Mouse (Mus musculus) forebrain, embryonic 14.5 days (tissue): ENCODE results near the gene Gpd2. TPM values are rescaled to one million over a fixed set of nuclear protein-coding genes. Genes with fewer than 3 reads are reported as not detected.

ENCODE experiments used
- ATAC-seq: fragments of 200-750 bp; cut with Nextera tagmentation; 2 replicates; pipeline ENCODE4 v1.8.0; 2017; ENCODE audit warnings: mild to moderate bottlenecking, moderate library complexity
- DNase-seq: peaks from one replicate; pipeline ENCODE4 v3.0.0-alpha.2; 2015; ENCODE audit warnings: low spot score
- H3K27ac ChIP-seq: fragments of 300-500 bp; sonication (generic); 2 replicates; pipeline ENCODE4 v1.5.1; 2014; ENCODE audit warnings: low read depth, mild to moderate bottlenecking, control low read depth, low read length, moderate library complexity
- H3K27me3 ChIP-seq: fragments of 300-500 bp; sonication (generic); replicated peaks from 2 replicates; pipeline ENCODE4 v1.6.1; 2014; ENCODE audit warnings: low read length, control low read depth, mixed read lengths; ENCODE audit not compliant: control insufficient read depth, insufficient read depth
- H3K36me3 ChIP-seq: fragments of 300-500 bp; sonication (generic); 2 replicates; pipeline ENCODE4 v1.6.1; 2014; ENCODE audit warnings: low read length, control low read depth; ENCODE audit not compliant: control insufficient read depth, insufficient read depth
- H3K4me1 ChIP-seq: fragments of 300-500 bp; sonication (generic); 2 replicates; pipeline ENCODE4 v1.6.1; 2014; ENCODE audit warnings: antibody characterized with exemption, low read length, control low read depth; ENCODE audit not compliant: control insufficient read depth, insufficient read depth
- H3K4me2 ChIP-seq: fragments of 300-500 bp; sonication (generic); 2 replicates; pipeline ENCODE4 v1.6.1; 2014; ENCODE audit warnings: mild to moderate bottlenecking, control low read depth, low read length
- H3K4me3 ChIP-seq: fragments of 300-500 bp; sonication (generic); 2 replicates; pipeline ENCODE4 v1.5.1; 2014; ENCODE audit warnings: low read depth, low read length, control low read depth
- H3K9ac ChIP-seq: fragments of 300-500 bp; sonication (generic); 2 replicates; pipeline ENCODE4 v1.6.1; 2014; ENCODE audit warnings: mild to moderate bottlenecking, low read length, control low read depth, moderate library complexity
- H3K9me3 ChIP-seq: fragments of 300-500 bp; sonication (generic); replicated peaks from 2 replicates; pipeline ENCODE4 v1.6.1; 2016; ENCODE audit warnings: low read length, control low read depth, mixed read lengths; ENCODE audit not compliant: control insufficient read depth
- WGBS: fragments of 180-500 bp; shearing (Covaris S2); extraction: QIAGEN DNeasy Blood & Tissue Kit; methylation state at CpG from one replicate; pipeline ENCODE4 v1.1.7; 2014; 5-methylcytosine and 5-hydroxymethylcytosine counted together
- polyA plus RNA-seq: library from polyadenylated mRNA; unstranded; fragments of >200 nt; fragmentation: Nextera tagmentation; extraction: Ambion mirVana; gene quantifications from 2 replicates; pipeline ENCODE4 v1.2.1, GENCODE M21; 2014

Gpd2 gene
- polyA plus RNA-seq, 1 experiment from 2014 or later, result 17.8 TPM

DNA sequence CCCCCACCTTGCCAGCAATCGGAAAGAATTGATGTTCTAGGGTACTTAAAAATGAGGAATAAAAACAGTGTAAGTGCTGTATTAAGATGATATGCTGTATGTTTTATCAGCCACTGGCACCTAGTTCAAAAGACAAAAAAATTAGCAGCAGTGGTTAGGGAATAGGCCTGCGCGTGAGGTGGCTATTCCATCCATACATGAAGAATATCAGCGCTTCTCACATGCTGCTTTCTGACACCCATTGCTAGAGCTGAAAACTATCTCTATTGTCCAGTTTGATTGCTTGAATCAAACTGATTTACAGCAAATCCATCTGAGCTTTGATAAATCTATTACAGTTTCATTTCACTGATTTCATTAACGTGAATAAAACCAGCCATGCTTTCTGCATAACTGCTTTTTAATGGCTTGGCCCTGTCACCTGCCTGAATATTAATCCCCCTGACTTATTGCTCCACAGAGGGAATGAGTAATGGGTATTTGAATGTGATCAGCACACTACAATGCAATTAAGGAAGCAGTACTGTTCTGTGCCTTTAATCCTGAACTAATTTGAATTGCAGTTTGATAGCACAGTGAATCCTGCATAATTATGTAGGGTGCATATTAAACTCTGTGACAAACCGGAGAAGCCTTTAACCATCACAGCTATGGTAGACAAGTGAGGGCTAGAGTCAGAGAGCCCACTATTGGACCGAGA, 137.9 kb downstream of the Gpd2 start:
- 20% methylated on average over 7 of the region's 7 CpGs for WGBS

DNA sequence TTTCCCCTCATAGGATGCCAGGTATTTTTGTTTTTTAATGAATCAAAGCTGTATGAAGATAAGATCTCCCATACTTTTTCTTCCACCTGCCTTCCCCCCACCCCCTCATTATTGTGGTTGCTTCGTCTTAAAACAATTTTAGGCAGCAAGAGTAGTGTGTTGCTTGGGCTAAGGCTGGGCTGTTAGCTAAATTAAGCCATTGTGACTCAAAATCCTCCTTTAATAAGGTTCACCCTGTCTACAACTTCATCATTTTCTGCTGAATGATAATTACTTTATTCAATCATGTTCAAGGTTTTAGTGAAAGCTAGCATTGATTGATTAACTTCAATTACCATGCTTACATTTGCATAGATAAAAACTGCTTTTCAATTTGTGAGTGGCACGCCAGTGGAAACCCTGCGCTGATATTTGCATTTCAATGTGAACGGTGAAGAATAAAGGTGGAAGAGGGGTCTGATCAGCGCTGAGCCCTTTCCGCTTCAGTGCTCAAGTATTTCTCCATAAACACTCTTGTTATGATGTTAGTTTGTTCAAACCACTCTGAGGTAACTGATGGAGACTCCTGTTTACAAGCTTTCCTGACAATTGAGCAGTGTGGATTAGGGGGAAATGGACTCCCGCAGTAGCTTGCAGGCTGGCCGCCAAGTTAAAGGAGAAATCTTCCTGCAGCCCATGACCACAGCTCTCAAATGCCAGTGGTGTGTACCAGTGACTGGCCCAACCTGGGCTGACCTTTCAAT, 140.9 kb downstream of the Gpd2 start:
- peak; percentile 82 for ATAC-seq
- no peak overlapping the region for H3K27ac ChIP-seq
- peaks cover 33% of the 10 kb centered on the region for H3K4me1 ChIP-seq
- DNase-seq, result peak; percentile 90
- H3K4me3 ChIP-seq, result no peak overlapping the region
- H3K27me3 ChIP-seq, result no peaks in the 10 kb centered on the region
- no peaks in the 10 kb centered on the region for H3K36me3 ChIP-seq
- no peak overlapping the region for H3K9ac ChIP-seq
- WGBS, result 2% methylated on average over 8 of the region's 8 CpGs
- peak overlapping the region; percentile 12; the same call in 1 of the 2 replicates for H3K4me2 ChIP-seq
- H3K9me3 ChIP-seq, result no peaks in the 10 kb centered on the region

More for the DNA sequence above, 137.9 kb downstream of the Gpd2 start:
- Histone ChIP-seq H3K4me1 (peaks cover 33% of the 10 kb centered on the region), H3K27me3 (no peaks in the 10 kb centered on the region), H3K9me3 (no peaks in the 10 kb centered on the region), H3K36me3 (no peaks in the 10 kb centered on the region), H3K4me3 (no peak overlapping the region), H3K27ac (no peak overlapping the region), H3K4me2 (no peak overlapping the region), H3K9ac (no peak overlapping the region)
- DNase-seq (peak; percentile 47), ATAC-seq (peak; percentile 21)

DNA sequence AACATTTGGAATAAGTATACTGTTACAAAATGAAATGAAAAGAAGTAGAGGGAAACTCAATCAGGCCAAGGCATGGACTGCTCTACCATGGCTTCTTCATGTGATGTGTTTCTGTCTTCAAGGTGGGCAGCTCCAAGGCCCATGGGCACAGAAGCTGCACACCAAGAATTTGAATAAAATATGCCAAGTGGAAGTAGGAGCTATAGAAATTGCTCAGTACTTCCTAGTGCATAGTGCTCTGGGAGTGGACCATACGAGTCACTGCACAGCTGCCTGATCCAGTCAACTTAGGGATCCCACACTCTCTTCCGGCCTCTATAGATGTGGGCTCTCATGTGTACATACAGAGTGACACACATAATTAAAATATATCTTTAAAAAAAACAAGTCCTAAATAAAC, 147.2 kb downstream of the Gpd2 start:
- no peak for DNase-seq
- WGBS, result 90% methylated on average over 2 of the region's 2 CpGs
- no peak overlapping the region for H3K4me3 ChIP-seq
- H3K27ac ChIP-seq, result no peak overlapping the region
- no peak overlapping the region for H3K9ac ChIP-seq
- ATAC-seq, result no peak
- peaks cover 12% of the 10 kb centered on the region; the same call in 1 of the 2 replicates for H3K4me1 ChIP-seq
- H3K9me3 ChIP-seq, result no peaks in the 10 kb centered on the region
- no peaks in the 10 kb centered on the region for H3K36me3 ChIP-seq
- H3K27me3 ChIP-seq, result no peaks in the 10 kb centered on the region
- H3K4me2 ChIP-seq, result no peak overlapping the region

DNA sequence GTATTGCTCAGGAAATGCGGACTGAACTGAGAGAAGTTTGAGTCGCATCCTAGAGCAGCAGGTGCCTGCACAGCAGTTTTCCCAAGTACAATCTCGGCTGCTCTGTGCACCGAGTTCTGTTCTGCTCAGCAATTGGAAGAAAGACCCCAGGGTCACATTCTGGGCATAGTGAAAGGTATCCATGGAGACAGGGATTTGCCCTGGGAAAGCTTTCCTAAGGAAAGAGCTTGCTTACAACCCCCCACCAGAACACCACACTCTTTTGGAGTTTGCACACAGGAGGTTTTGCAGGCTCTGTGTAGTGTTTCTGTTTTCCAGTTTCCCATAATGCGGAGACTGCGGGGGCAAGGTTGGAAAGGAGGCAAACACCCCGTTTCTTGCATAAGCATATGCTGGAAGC, 150.4 kb downstream of the Gpd2 start:
- H3K4me3 ChIP-seq, result no peak overlapping the region
- no peak overlapping the region for H3K4me2 ChIP-seq
- peaks cover 7% of the 10 kb centered on the region; the same call in 1 of the 2 replicates for H3K9me3 ChIP-seq
- H3K4me1 ChIP-seq, result peaks cover 12% of the 10 kb centered on the region; the same call in 1 of the 2 replicates
- H3K36me3 ChIP-seq, result no peaks in the 10 kb centered on the region
- ATAC-seq (peak; percentile 92), DNase-seq (peak; percentile 83)
- H3K9ac ChIP-seq, result no peak overlapping the region
- WGBS, result 4% methylated on average over 7 of the region's 7 CpGs
- peak overlapping the region; percentile 23; the same call in 1 of the 2 replicates for H3K27ac ChIP-seq
- H3K27me3 ChIP-seq, result no peaks in the 10 kb centered on the region

DNA sequence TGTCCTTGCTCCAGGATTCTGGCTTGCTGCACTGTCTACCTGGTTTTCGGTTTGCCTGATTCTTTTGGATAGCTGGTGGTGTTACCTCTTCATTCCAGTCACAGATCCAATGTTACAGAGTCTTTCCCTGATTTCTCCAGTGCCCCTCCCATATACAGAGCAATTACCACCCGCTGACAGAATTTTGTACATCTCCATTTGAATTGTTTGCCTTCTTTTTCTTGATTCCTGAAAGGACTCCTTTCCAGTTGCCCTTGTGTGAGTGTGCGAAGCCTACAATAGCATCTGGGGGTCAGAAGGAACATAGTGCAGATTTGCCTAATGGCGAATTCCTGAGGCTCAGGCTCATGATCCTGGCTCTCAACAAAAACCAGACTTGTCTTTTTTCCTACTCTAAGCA, 157.6 kb downstream of the Gpd2 start:
- Histone ChIP-seq H3K27me3 (no peaks in the 10 kb centered on the region), H3K27ac (no peak overlapping the region), H3K9me3 (peaks cover 7% of the 10 kb centered on the region; the same call in 1 of the 2 replicates), H3K4me1 (no peaks in the 10 kb centered on the region), H3K4me3 (no peak overlapping the region), H3K36me3 (no peaks in the 10 kb centered on the region), H3K9ac (no peak overlapping the region), H3K4me2 (no peak overlapping the region)
- no peak for ATAC-seq
- WGBS, result 87% methylated on average over 4 of the region's 4 CpGs
- no peak for DNase-seq

DNA sequence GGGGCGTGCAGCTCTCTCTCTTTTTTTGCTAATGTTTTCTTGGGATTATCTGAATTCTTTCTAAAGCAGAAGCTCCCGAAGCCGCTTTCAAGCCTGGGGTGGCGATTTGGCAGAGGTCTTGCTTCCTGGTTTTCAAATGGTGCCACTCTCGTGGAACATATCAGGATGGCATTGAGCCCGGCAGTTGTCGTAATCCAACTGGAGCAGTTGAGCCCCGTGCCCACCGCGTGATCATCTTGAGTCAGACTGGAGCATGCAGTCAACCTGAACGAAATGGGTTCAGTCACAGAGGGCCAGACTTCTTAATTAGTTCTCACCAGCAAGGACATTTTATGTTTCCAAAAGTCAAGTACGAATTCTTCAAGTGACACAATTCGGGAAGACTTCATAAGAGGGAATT, 158.6 kb downstream of the Gpd2 start:
- Histone ChIP-seq H3K4me1 (no peaks in the 10 kb centered on the region), H3K9me3 (no peaks in the 10 kb centered on the region), H3K36me3 (no peaks in the 10 kb centered on the region), H3K9ac (no peak overlapping the region), H3K4me3 (no peak overlapping the region), H3K4me2 (no peak overlapping the region), H3K27me3 (no peaks in the 10 kb centered on the region), H3K27ac (no peak overlapping the region)
- 90% methylated on average over 13 of the region's 13 CpGs for WGBS
- ATAC-seq (no peak), DNase-seq (no peak)

DNA sequence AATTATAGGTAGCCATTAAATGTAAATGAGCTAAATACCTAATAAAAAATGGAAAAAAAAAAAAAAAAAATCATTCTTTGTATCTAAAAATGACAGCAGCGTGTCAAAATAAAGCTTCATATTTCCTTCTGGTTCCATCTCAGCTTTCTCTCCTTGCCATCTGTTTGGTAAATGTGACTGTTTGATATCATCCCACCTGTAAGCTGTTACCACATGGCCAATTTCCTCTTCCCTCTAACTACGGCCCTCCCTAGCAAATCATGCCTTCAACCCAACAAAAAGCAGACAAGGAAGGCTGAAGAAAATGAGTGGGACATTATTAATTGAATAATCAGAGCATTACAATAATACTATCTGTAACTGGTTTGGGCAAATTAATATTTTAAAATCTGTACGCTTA, 160.3 kb downstream of the Gpd2 start:
- Histone ChIP-seq H3K36me3 (no peaks in the 10 kb centered on the region), H3K9me3 (no peaks in the 10 kb centered on the region), H3K27me3 (no peaks in the 10 kb centered on the region), H3K4me2 (no peak overlapping the region), H3K9ac (no peak overlapping the region), H3K4me3 (no peak overlapping the region), H3K27ac (no peak overlapping the region), H3K4me1 (no peaks in the 10 kb centered on the region)
- DNase-seq (no peak), ATAC-seq (no peak)
- WGBS, result 80% methylated on average over 3 of the region's 3 CpGs

DNA sequence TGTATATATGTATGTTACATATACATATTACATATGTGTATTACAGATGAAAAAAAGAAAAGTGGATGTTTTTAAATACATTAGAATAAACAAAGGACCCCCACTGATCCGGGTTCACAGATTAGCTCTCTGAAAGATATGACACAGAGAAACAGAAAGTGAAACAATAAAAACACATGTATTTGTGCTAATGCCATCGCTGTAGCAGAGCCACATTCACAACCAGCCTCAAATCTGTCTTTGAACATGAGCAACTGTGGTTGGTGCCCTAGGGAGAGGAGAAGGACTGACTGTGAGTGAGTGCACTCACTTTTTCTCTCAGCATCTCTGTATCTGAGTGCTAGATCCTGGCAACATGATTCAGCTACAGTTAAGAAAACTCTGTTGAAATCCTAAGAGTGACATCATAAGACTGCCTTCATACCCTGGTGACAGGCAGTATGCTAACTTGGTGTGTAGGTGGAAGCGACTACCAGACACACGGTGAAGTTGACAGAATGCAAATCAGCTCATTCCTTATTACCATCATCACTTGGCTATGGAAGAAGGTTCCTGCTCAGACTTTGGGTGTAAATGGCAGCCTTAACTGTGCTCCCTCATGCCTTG, 170.1 kb downstream of the Gpd2 start:
- Histone ChIP-seq H3K4me1 (no peaks in the 10 kb centered on the region), H3K4me2 (no peak overlapping the region), H3K9ac (no peak overlapping the region), H3K4me3 (no peak overlapping the region), H3K27ac (no peak overlapping the region), H3K36me3 (no peaks in the 10 kb centered on the region), H3K9me3 (no peaks in the 10 kb centered on the region), H3K27me3 (no peaks in the 10 kb centered on the region)
- 90% methylated on average over 4 of the region's 4 CpGs for WGBS
- ATAC-seq, result no peak
- DNase-seq, result no peak

DNA sequence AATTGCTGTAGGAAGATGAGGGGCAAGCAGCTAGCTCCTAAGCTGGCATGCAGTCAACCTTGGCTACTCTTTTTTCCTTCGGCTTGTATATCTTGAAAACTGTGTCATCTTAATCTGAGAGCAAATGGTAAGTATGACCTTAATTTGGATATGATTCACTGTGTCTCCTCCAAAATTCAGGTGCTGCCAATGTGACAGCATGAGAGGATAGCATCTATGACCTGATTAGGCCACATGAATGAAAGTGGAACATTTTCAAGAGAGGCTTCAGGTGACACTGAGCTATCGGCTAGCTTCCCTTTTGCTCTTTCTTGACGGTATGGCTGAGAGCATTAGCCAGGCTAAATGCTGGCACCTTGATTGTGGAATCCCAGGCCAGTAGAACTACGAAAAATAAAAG, 171.0 kb downstream of the Gpd2 start:
- ATAC-seq, result no peak
- Histone ChIP-seq H3K4me1 (no peaks in the 10 kb centered on the region), H3K9me3 (no peaks in the 10 kb centered on the region), H3K36me3 (no peaks in the 10 kb centered on the region), H3K4me3 (no peak overlapping the region), H3K27ac (no peak overlapping the region), H3K9ac (no peak overlapping the region), H3K4me2 (no peak overlapping the region), H3K27me3 (no peaks in the 10 kb centered on the region)
- 94% methylated on average over 4 of the region's 4 CpGs for WGBS
- DNase-seq, result no peak
